Mouse (Mus musculus) cortical plate, adult 2 months (tissue): ENCODE data around the gene Ankrd39.

Experiments used
- CTCF ChIP-seq: fragments of 200-500 bp; IDR thresholded peaks from 2 replicates; pipeline ENCODE4 v1.5.1; 2011; ENCODE audit warnings: mild to moderate bottlenecking, control low read depth, low read length; ENCODE audit not compliant: insufficient read depth; ENCODE audit errors: extremely low read depth
- POLR2A ChIP-seq: fragments of 200-500 bp; IDR thresholded peaks from 2 replicates; pipeline ENCODE4 v1.6.1; 2011; ENCODE audit warnings: mild to moderate bottlenecking, low read length, control low read depth; ENCODE audit not compliant: insufficient read depth; ENCODE audit errors: extremely low read depth

DNA sequence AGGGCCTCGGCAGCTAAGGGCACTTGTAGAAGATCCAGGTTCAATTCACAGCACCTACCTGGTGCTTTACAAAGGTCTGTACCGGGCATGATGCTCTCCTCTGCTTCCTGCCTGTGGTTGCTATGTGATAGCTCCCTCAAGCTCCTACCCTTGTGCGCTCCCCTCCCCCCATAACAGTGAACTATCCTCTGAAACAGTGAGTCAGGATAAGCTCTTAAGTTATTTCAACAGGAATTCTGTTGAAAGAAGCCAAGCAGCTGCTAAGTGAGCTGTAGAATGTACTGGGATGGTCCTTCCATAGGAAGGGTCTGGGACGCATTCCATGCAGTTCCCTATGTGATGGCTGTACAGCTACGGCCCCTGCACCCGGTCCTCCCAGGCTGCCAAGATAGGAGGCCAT lies 13.7 kb downstream of the Ankrd39 start:
- TF ChIP-seq POLR2A (no peak), CTCF (no peak)
